Mouse (Mus musculus): ENCODE results near the gene Nisch. TPM values are rescaled to one million over a fixed set of nuclear protein-coding genes. Genes with fewer than 3 reads are reported as not detected.

Nisch gene
- polyA plus RNA-seq, 1 experiment from 2014 or later = 503 TPM

DNA sequence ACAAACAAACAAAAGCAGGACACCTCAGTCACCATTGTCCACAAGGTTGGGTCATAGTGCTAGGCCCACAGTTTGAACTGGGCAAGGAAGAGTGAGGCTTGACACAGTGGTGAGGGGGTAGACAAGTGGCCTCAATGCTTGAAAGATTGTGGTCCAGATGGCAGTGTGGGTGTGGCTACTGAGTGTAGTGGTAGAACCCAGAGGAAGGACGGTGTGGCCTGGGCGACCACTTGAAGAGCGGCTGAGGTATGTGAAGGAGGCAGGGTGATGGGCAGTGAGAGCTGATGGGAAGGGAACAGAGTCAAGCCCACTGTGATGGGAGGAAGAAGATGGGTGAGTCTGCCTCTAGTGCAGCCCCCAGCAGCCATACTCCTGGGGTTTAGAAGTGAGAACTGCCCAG is 2.1 kb downstream of the Nisch start:
- WGBS = 78% methylated on average over 3 of the region's 3 CpGs
- Histone ChIP-seq H3K9me3 (no peaks in the 10 kb centered on the region), H3K9ac (no peak overlapping the region), H3K27ac (no peak overlapping the region), H3K36me3 (no peaks in the 10 kb centered on the region), H3K4me1 (peaks cover 11% of the 10 kb centered on the region; the same call in 1 of the 2 replicates), H3K27me3 (no peaks in the 10 kb centered on the region), H3K4me2 (replicated peaks) (no peak overlapping the region), H3K4me3 (no peak overlapping the region)
- 0 out of 2 replicates have a peak, but pooled peaks have one; percentile 8 for ATAC-seq (ENCODE audit: insufficient number of reproducible peaks, insufficient read depth, low FRiP score, low TSS enrichment)

DNA sequence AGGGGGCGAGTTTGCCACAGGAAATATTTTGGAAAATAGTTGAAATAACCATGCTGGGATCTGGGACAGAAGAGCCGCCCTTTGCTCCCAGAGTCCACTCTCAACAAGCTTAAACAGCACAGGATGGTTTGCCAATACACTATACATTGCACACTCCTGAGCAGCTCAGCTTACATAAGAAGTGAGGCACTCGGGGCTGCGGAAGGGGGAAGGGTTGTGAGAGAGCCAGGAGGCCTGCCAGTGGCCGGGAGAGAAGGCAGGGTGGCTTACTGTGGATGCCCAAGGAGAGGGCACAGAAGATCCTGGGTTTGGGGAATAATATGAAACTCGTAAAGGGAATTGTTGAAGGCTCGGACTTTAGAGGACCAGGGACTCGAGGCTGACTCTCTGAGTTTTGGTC is 2.9 kb downstream of the Nisch start:
- Histone ChIP-seq H3K9ac (no peak overlapping the region), H3K36me3 (no peaks in the 10 kb centered on the region), H3K4me2 (replicated peaks) (no peak overlapping the region), H3K27ac (no peak overlapping the region), H3K27me3 (no peaks in the 10 kb centered on the region), H3K4me3 (no peak overlapping the region), H3K9me3 (no peaks in the 10 kb centered on the region), H3K4me1 (peaks cover 11% of the 10 kb centered on the region; the same call in 1 of the 2 replicates)
- WGBS = 61% methylated on average over 8 of the region's 8 CpGs
- no peak for ATAC-seq (ENCODE audit: insufficient number of reproducible peaks, insufficient read depth, low FRiP score, low TSS enrichment)

DNA sequence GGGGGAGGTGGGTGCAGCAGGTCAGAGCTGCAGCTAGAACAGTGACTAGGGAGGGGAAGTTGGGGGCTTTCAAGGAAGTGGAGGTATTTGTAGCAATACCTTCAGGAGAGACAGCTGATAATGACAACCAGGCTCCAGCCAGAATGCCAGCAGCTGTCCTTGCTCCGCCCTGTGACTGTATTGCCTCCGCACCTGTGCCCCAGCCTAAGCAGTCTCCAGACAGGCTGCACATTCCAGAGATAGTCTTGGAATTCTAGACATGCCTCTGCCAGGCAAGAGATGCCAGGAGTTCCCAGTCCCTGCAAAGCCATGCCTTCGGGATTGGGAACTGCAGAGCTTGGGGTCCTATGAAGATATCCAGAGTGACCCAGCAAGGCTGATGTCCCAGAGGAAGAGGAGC is 4.2 kb downstream of the Nisch start:
- H3K9me3 ChIP-seq = no peaks in the 10 kb centered on the region
- no peaks in the 10 kb centered on the region for H3K27me3 ChIP-seq
- H3K4me2 ChIP-seq (replicated peaks) = no peak overlapping the region
- no peak for ATAC-seq (ENCODE audit: insufficient number of reproducible peaks, insufficient read depth, low FRiP score, low TSS enrichment)
- 65% methylated on average over 3 of the region's 3 CpGs for WGBS
- peaks cover 7% of the 10 kb centered on the region; the same call in 1 of the 2 replicates for H3K4me1 ChIP-seq
- H3K36me3 ChIP-seq = no peaks in the 10 kb centered on the region
- H3K9ac ChIP-seq = no peak overlapping the region
- H3K4me3 ChIP-seq = no peak overlapping the region
- no peak overlapping the region for H3K27ac ChIP-seq

DNA sequence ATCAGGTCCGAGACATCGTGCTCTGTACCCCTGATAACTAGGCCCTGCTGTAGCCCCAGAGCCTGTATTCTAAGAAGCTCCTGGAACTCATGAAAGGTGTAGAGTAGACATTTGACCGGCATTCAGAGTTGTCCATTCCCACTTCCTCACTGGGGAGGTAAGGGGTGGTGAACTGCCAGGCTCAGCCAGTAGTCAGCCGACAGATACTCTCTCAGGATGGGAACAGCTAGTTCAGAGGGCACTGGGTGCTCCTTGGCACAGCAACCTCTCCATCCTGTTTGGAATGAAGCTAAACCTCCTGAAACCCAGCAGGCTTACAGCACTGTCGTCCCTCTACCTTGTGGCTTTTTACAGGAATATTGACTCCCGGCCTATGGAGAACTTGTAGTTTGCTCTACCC is 4.9 kb downstream of the Nisch start:
- no peak overlapping the region for H3K9ac ChIP-seq
- H3K27me3 ChIP-seq = no peaks in the 10 kb centered on the region
- H3K9me3 ChIP-seq = no peaks in the 10 kb centered on the region
- H3K4me1 ChIP-seq = peaks cover 5% of the 10 kb centered on the region; the same call in 1 of the 2 replicates
- H3K27ac ChIP-seq = no peak overlapping the region
- no peak overlapping the region for H3K4me2 ChIP-seq (replicated peaks)
- no peaks in the 10 kb centered on the region for H3K36me3 ChIP-seq
- no peak for ATAC-seq (ENCODE audit: insufficient number of reproducible peaks, insufficient read depth, low FRiP score, low TSS enrichment)
- H3K4me3 ChIP-seq = no peak overlapping the region
- 83% methylated on average over 6 of the region's 6 CpGs for WGBS

DNA sequence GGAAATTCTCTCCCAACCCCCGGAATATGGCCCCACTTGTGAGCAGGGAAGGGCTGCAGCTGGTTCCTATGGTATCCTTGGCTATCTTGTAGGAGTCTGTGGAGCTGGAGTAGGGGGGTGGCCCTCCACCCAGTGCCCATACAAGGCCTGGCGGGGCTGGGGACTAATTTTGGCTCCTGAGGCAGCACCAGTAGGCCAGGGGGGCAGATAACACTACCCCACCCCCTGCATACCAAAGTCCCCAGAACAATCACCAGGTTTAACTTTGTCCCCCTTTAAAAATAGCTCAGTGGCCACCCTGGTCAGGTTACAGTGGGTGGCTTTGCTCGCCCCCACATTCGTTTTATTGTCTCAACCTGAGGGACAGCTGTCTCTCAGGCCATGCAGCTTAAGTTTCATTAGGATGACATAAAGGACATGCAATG is 7.6 kb downstream of the Nisch start:
- peaks cover 4% of the 10 kb centered on the region for H3K36me3 ChIP-seq
- no peak overlapping the region for H3K9ac ChIP-seq
- H3K27ac ChIP-seq = no peak overlapping the region
- no peak for ATAC-seq (ENCODE audit: insufficient number of reproducible peaks, insufficient read depth, low FRiP score, low TSS enrichment)
- no peaks in the 10 kb centered on the region for H3K27me3 ChIP-seq
- no peaks in the 10 kb centered on the region for H3K9me3 ChIP-seq
- WGBS = 69% methylated on average over 4 of the region's 4 CpGs
- H3K4me2 ChIP-seq (replicated peaks) = no peak overlapping the region
- peaks cover 9% of the 10 kb centered on the region for H3K4me1 ChIP-seq
- no peak overlapping the region for H3K4me3 ChIP-seq

DNA sequence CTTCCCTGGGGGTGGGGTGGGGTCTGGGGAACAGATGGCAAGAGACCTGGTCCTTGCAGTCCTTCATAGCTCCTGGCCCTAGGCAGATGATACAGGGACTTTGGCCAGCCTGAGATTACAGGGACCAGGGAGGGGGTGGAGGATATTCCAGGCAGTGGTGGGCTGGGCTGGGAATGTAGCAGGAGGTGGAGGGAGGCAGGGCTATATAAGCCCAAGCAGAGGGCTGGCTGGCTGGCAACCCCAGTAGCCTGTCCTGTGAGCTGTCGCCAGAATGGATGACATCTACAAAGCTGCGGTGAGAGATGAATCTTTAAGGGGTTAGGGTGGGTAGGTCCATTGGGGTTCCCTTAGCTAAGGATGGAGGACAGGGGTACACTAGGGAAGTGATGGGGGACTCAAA is 8.7 kb downstream of the Nisch start, which contains the start of gene Tnnc1:
TSS of gene Tnnc1 (plus strand) at position 229 of the 400 bp plus-strand sequence.
- WGBS = 79% methylated on average over 2 of the region's 2 CpGs
- H3K27ac ChIP-seq = no peak within 1 kb of the TSS
- no peaks in the 10 kb centered on the region for H3K9me3 ChIP-seq
- H3K4me3 ChIP-seq = 0 out of 2 replicates have a peak within 1 kb of the TSS, but pooled peaks have one; percentile 84
- no peaks in the 10 kb centered on the region for H3K27me3 ChIP-seq
- ATAC-seq (ENCODE audit: insufficient number of reproducible peaks, insufficient read depth, low FRiP score, low TSS enrichment) = no peak
- peaks cover 9% of the 10 kb centered on the region for H3K4me1 ChIP-seq
- H3K36me3 ChIP-seq = peaks cover 13% of the 10 kb centered on the region
- H3K4me2 ChIP-seq (replicated peaks) = peak within 1 kb of the TSS; percentile 91; the same call in 1 of the 2 replicates
- no peak within 1 kb of the TSS; the same call in 1 of the 2 replicates for H3K9ac ChIP-seq

DNA sequence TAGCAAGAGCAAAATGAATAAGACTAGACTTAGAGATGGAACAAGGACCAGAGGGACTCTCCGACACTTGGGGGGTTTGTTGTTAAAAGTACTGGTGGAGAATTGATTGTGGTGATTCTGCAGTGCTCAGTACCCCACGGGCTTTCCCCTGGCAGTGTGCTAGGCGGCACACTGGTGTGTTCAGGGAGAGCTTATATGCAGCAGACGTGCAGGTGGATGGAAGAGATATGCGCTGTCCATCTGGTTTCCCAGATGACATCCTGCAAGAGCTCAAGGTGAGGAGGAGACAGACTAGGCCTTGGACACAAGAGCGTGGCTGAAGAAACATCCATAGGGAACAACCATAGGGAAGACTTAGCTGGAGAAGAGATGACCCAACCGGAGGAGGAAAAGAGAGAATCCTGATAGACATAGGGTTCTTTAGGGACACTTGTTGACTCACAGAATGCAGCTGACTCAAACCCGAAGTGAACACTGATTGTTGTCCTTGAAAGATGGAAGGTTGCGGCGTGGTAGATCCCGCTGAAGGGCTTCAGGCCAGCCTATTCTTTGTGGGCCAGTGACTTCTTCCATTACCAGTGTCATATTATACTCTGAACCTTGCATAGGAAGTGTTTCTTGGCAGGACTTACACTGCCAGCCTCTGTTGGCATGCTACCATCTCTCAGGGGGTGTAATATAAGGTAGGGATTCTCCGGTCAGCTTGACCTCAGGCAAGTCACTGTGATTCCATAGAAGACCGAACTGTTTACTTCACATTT is 9.5 kb downstream of the Nisch start:
- Histone ChIP-seq H3K4me2 (replicated peaks) (peak overlapping the region; percentile 91), H3K9ac (peak overlapping the region; percentile 91; the same call in 1 of the 2 replicates), H3K9me3 (no peaks in the 10 kb centered on the region), H3K4me3 (peak overlapping the region; percentile 84), H3K4me1 (peaks cover 9% of the 10 kb centered on the region), H3K27ac (no peak overlapping the region), H3K27me3 (no peaks in the 10 kb centered on the region), H3K36me3 (peaks cover 21% of the 10 kb centered on the region)
- peak; percentile 17; the same call in 1 of the 2 replicates for ATAC-seq (ENCODE audit: insufficient number of reproducible peaks, insufficient read depth, low FRiP score, low TSS enrichment)
- WGBS = 82% methylated on average over 13 of the region's 13 CpGs

DNA sequence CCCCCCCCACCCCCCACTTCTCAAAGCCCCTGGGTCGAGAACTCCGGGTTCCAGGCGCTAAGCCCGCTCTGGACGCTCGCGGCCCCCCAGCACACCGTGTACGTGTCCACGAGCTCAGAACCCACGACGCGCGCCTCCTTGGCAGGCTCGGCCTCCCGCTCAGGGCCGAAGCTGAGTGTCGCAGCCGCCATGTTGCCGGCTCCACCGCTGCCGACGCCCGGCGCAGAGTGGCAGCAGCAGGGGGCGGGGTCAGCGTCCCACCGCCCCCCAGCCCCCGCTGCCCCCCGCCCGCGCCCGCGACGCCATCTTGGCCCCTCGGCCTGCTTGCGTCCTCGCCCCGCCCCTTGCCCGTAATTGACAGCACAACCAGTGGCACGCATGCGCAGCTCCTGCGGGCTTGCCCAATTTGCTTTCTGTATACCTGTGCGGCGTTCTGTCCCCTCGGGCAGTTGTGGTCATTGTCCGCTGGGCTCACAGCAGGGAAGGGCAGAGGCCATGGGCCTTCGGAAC is 10.2 kb downstream of the Nisch start:
- peaks cover 9% of the 10 kb centered on the region for H3K4me1 ChIP-seq
- peak overlapping the region; percentile 91 for H3K4me2 ChIP-seq (replicated peaks)
- no peaks in the 10 kb centered on the region for H3K9me3 ChIP-seq
- peak; percentile 31; the same call in 1 of the 2 replicates for ATAC-seq (ENCODE audit: insufficient number of reproducible peaks, insufficient read depth, low FRiP score, low TSS enrichment)
- H3K4me3 ChIP-seq = peak overlapping the region; percentile 84
- no peaks in the 10 kb centered on the region for H3K27me3 ChIP-seq
- peak overlapping the region; percentile 93 for H3K27ac ChIP-seq
- H3K36me3 ChIP-seq = peaks cover 28% of the 10 kb centered on the region
- peak overlapping the region; percentile 91 for H3K9ac ChIP-seq
- WGBS = 1% methylated on average over 48 of the region's 48 CpGs

DNA sequence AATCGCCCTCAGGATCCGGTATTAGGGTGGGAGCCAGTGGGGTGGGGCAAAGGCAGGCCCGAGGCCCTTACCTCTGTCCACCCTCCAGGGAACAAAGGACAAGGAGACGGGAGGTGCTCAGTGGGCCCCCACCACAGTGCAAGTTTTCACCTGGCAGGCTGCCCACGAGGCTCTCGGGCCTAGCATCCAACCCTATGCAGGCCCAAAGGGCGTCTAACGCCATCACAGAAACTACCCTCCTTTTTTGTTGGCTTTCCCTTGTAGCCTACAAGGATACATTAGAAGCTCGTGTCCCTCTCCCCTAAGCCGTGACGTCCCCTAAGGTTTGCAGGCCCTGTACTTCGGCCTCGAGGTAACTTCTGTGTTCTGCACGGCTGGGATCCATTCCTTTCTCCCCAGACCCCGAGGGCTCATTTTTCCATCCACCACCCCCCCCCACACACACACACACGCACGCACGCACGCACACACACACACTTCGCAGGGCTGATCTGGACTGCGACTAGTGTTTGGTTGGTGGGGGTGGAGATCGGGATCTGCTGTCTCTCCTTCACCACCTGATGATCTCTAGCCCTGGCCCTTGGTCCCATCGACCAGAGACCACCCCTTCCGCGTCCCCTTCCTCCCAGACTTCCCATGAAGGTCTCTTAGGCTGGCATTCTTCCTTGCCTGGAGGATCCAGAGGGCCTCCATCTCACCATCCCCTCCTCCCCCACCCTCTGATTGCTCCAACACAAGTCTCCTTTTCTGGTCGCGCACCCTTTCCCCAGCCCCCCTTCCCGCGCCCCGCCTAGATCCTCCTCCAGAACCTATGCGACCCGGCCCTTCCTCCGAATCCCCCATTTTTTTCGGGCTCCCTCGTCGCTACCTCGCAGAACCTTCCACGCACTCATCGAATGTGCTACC is 10.9 kb downstream of the Nisch start:
- peak overlapping the region; percentile 84 for H3K4me3 ChIP-seq
- H3K27me3 ChIP-seq = no peaks in the 10 kb centered on the region
- H3K9me3 ChIP-seq = no peaks in the 10 kb centered on the region
- ATAC-seq (ENCODE audit: insufficient number of reproducible peaks, insufficient read depth, low FRiP score, low TSS enrichment) = peak; percentile 55
- peak overlapping the region; percentile 91 for H3K4me2 ChIP-seq (replicated peaks)
- H3K27ac ChIP-seq = peak overlapping the region; percentile 93
- WGBS = under 1% methylated on average over 39 of the region's 39 CpGs
- peak overlapping the region; percentile 91 for H3K9ac ChIP-seq
- H3K4me1 ChIP-seq = peaks cover 9% of the 10 kb centered on the region
- peaks cover 35% of the 10 kb centered on the region for H3K36me3 ChIP-seq

DNA sequence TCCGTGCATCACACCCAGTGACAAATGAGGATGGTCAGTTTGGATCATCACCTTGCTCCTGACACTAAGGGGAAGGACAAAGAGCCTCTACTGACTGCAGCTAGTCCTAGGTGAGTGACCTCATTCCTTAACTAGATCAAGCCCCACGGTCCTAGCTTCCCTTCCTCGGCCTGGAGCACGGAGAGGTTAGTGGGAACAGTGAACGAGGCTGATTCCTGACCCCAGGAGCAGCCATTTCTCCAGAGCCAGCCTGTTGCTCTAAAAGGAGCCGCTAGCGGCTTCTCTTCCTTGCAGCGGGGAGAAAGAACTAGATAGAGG is 11.5 kb downstream of the Nisch start:
- H3K27ac ChIP-seq = peak overlapping the region; percentile 93
- H3K9ac ChIP-seq = peak overlapping the region; percentile 91
- ATAC-seq (ENCODE audit: insufficient number of reproducible peaks, insufficient read depth, low FRiP score, low TSS enrichment) = no peak
- H3K4me2 ChIP-seq (replicated peaks) = peak overlapping the region; percentile 91
- peaks cover 9% of the 10 kb centered on the region for H3K4me1 ChIP-seq
- no peaks in the 10 kb centered on the region for H3K9me3 ChIP-seq
- H3K36me3 ChIP-seq = peaks cover 41% of the 10 kb centered on the region
- WGBS = 21% methylated on average over 8 of the region's 8 CpGs
- H3K4me3 ChIP-seq = peak overlapping the region; percentile 84
- no peaks in the 10 kb centered on the region for H3K27me3 ChIP-seq

DNA sequence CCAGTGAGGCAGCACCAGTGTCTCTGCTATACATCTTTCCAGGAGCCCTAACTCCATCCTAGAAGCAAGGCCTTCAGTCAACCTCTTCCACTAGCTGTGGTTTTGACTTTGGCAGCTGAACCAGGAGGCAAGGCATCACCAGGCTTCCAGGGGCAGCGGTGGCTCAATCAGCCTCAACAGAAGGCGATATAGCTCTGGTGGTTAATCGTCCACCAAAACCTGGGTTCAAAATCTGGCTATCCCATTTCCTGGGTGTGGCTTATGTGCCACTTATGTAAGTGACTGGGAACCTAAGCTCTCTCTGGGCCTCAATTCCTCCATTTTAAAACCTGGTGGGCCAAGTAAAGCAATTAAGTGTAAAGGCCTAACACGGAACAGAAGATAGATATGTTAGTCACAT is 11.9 kb downstream of the Nisch start:
- peak overlapping the region; percentile 91 for H3K4me2 ChIP-seq (replicated peaks)
- no peaks in the 10 kb centered on the region for H3K27me3 ChIP-seq
- H3K4me3 ChIP-seq = peak overlapping the region; percentile 84
- peak overlapping the region; percentile 93 for H3K27ac ChIP-seq
- peaks cover 9% of the 10 kb centered on the region for H3K4me1 ChIP-seq
- H3K9me3 ChIP-seq = no peaks in the 10 kb centered on the region
- peaks cover 44% of the 10 kb centered on the region for H3K36me3 ChIP-seq
- WGBS = 71% methylated on average over 4 of the region's 4 CpGs
- ATAC-seq (ENCODE audit: insufficient number of reproducible peaks, insufficient read depth, low FRiP score, low TSS enrichment) = no peak
- H3K9ac ChIP-seq = peak overlapping the region; percentile 91

Measured in embryonic facial prominence, embryonic 12.5 days (tissue).